Mouse (Mus musculus) adrenal gland, postnatal 36 days (tissue): ENCODE measurements around the gene Smoc1. TPM values are rescaled to one million over a fixed set of nuclear protein-coding genes. Genes with fewer than 3 reads are reported as not detected.

Source experiments
- DNase-seq, 2 experiments: peaks; one replicate each; pipeline ENCODE4 v3.0.0; 2021; ENCODE audit warnings: mixed read lengths in 1 of 2
- total RNA-seq, 2 experiments: library from RNA; stranded (reverse); gene quantifications; 2 replicates each; pipeline ENCODE4 v1.2.3; 2021

The Smoc1 gene
- total RNA-seq, 2 experiments from 2014 or later, result 143 to 169 TPM

- no peak for DNase-seq
Measured at GRCm38 (mm10) chr12:81081031-81081430, 54.4 kb downstream of the Smoc1 start.

DNA sequence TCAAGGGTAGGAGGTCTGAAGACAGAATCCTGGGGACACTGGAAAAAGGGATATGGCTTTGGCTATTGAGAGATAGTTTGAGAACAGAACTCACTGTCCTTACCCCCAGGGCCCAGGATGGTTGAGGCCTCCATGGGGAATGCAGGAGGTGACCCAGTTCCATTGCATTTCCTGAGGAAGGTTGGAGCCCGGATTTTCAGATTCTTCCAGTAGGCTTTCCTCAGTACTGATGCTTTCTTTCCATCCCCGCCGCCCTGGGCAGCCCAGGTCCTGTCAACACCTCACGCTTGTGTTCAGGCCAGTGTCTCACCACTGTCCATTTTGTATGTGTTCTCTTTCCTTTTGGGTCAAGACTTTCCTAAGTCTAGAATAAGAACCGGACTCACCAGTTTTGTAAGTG, 56.5 kb downstream of the Smoc1 start:
- no peak for DNase-seq

- peak in 1 of 2 experiments; percentile 30 for DNase-seq
Measured at GRCm38 (mm10) chr12:81085244-81085643, 58.6 kb downstream of the Smoc1 start.

- no peak for DNase-seq
Measured at GRCm38 (mm10) chr12:81088131-81088530, 61.5 kb downstream of the Smoc1 start.

DNA sequence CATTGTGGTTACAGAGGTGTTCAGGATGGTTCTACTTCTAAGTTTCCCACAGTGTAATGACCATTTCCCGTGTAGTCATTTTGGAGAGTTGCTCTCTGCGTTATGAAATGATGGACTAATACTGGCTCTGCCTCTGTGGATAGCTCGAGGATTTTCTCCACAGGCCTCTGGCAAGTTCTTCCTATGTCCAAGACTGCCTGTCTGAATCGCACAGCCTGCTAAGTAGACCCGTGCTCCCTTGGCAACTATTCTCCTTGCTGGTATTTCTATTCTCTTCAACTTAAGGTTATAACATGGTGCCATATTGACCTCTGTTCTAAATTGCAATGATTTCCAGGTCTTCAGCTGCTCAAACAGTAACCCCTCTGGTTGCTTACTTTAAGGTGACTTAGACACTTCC, 65.0 kb downstream of the Smoc1 start:
- no peak for DNase-seq

- peak in 1 of 2 experiments; percentile 56 for DNase-seq
Measured at GRCm38 (mm10) chr12:81092641-81093040, 66.0 kb downstream of the Smoc1 start.

DNA sequence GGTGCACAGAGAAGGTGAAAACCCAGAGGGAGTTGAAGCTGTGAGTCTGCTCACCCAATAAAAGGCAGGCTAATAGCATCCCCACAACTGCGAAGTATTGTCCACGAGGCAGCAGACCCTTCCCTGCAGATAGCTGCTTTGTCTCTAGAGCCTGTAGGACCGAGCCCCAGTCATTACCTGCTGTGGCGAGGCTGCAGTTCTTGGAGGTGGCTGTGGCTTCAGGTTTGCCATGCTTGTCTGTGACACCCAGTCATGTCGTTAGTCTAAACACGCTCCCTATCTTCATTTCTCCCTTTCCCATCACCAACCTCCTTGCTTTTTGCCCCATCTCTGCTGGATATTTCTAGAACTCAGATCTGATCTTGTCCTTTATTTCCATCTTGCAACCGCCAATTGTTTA, 66.6 kb downstream of the Smoc1 start:
- no peak for DNase-seq

DNA sequence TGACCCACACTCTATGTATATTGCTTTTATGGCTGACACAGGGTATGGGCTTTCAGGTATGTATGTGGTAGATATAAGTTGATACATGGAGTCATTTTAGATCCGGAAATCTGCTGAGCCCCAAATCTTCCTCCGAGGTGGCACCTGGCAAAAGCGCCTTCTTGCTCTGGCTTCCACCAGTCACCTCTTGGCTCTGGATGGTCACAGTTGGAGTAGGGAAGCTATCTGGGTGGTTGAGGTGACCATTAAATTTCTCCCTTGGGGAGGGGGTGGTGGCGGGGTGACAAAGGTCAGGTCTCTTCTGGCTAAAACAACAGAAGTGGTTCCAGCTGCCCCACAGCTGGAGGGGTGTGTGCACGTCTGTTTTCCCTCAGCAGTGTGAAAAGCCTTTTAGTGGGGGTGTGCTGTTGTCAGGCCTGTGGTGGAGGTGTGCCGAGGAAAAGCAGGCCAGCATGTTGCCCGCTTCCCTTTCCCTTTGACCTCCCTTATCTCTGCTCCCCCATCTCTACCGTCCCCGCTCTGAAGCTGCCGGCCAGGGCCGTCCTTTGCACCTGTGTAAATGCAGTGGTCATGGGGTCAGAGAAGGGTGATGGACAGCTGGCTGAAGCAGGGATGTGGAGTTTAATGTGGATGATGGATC, 68.3 kb downstream of the Smoc1 start:
- DNase-seq, result no peak

GRCm38 (mm10) chr12:81097267-81097666, 70.7 kb downstream of the Smoc1 start:
- no peak for DNase-seq

- DNase-seq, result no peak
Measured at GRCm38 (mm10) chr12:81097738-81098137, 71.1 kb downstream of the Smoc1 start.

- peak; percentile 40 to 45 for DNase-seq
Measured at GRCm38 (mm10) chr12:81099161-81099560, 72.6 kb downstream of the Smoc1 start.

DNA sequence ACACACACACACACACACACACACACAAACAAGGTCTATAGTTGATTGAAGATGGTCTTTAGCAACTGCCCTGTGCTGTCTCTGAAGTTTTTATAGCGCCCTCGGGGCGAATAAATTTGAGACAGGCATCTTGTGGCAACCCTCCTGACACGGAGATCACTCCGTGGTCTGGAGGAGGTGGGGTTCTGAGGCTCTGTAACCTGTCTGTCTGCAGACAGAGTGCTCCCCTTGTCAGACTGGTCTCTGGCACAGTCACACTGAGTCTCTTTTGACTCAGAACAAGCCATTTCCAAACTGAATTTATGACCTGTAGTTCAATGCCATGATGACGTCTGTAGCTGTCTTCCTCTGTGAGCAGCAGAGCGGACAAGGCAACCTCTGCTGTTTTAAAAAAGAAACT, 75.1 kb downstream of the Smoc1 start:
- DNase-seq, result peak; percentile 35 to 49

DNA sequence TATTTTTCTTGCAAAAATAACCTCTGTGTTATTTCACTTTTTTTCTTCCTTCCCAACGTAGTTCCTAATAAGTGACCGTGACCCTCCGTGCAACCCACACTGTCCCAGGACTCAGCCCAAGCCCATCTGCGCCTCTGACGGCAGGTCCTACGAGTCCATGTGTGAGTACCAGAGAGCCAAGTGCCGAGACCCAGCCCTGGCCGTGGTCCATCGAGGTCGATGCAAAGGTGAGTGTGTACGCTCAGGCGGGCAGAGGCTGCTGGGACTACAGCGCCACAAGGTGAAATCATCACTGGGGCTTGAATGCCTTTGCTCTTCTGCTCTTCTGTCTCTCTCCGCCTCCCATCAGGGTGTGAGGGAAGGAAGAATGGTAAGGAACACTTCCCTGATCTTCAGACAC, 77.9 kb downstream of the Smoc1 start:
- DNase-seq, result no peak

- peak; percentile 57 for DNase-seq
Measured at GRCm38 (mm10) chr12:81105721-81106633, 79.4 kb downstream of the Smoc1 start.

GRCm38 (mm10) chr12:81107278-81108100, 80.9 kb downstream of the Smoc1 start:
- DNase-seq, result peak; percentile 73 to 78

- peak; percentile 20 to 33 for DNase-seq
Measured at GRCm38 (mm10) chr12:81108600-81109011, 82.0 kb downstream of the Smoc1 start.

- peak; percentile 36 to 44 for DNase-seq
Measured at GRCm38 (mm10) chr12:81110006-81110405, 83.4 kb downstream of the Smoc1 start.

- no peak for DNase-seq
Measured at GRCm38 (mm10) chr12:81112321-81112720, 85.7 kb downstream of the Smoc1 start.

GRCm38 (mm10) chr12:81120301-81120700, 93.7 kb downstream of the Smoc1 start:
- no peak for DNase-seq

- no peak for DNase-seq
Measured at GRCm38 (mm10) chr12:81123793-81124192, 97.2 kb downstream of the Smoc1 start.

DNA sequence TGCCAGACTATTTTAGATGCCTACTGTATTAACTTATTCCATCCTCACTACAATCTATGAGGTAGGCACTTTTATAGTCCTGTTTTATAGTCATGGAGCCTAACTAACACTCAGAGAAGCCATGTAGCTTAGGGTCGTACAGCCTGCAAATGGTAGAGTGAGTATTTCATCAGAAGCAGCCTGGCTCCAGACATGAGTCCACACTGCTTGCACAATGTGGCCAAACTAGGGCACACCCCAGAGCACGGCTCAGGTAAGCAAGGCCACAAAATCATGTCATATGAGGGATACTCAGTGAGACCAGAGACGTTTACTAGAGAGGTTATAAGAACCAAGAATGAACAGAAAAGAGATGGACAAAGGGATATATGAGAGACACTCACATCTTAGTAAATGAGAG, 100.2 kb downstream of the Smoc1 start:
- DNase-seq, result no peak

DNA sequence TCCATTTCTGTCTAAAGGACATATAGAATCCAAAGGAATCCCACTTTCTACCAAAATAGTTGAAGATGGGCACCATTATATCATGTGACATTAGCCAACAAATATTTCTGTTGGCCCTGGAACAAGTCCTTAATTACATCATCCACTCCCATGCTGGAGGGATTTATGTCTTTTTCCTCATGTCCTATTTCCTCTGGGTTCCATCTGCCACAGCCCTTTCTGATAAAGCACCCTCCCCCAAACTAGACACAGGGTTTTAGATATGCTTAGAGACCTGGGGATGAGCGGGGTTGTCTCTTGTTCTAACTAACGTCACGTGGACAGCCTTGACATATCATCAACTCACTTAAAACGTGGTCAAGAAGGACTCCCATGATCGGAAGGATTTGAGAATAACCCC, 102.1 kb downstream of the Smoc1 start:
- DNase-seq, result no peak

DNA sequence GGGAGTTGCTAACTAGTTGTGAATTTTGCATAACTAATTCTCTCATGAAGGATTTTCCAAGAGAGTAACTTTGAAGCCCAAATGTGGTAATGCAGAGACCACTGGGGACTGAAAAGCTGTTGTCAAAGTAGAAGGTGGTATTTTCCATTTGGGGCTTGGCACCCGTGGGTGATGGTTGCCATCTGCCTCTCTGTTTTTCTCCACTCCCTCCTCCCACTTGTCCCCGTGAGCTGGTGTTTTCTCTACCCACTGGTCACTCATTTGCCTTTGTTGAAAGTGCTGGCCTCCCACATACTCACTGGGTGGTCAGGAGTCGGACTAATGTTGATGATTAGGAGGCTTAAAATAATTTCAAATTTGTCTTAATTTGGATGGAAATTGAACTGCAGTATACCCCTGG, 104.1 kb downstream of the Smoc1 start:
- no peak for DNase-seq
